Mouse (Mus musculus) activated CD4-positive, CD25-positive, alpha-beta regulatory T cell (primary cell): ENCODE data around the gene Olfr458. TPM values are rescaled to one million over a fixed set of nuclear protein-coding genes. Genes with fewer than 3 reads are reported as not detected.

Experiments
- polyA plus RNA-seq, 2 experiments: library from polyadenylated mRNA; unstranded; fragments of 100-300 nt; shearing (Covaris generic); gene quantifications; one replicate each; pipeline ENCODE4 v1.2.1; 2017

The Olfr458 gene
- not detected for polyA plus RNA-seq

GRCm38 (mm10) chr6:42465096-42465495, at the start of gene Olfr458:
Gene Olfr458 (minus strand): TSS chr6:42465196.

GRCm38 (mm10) chr6:42487114-42487513, 22.1 kb upstream of the Olfr458 start, which contains the start of gene Olfr456:
Gene Olfr456 (minus strand): TSS chr6:42487214.

GRCm38 (mm10) chr6:42476235-42476634, 11.2 kb upstream of the Olfr458 start, which contains the start of gene Olfr457:
Gene Olfr457 (minus strand): TSS chr6:42476335.

GRCm38 (mm10) chr6:42434446-42434845, 30.6 kb downstream of the Olfr458 start, which contains the start of gene Tas2r126:
Gene Tas2r126 (plus strand): TSS chr6:42434535.

Other genes with a start within 250 kb of the Olfr458 start
- gene Tas2r144, start 249.9 kb downstream of the Olfr458 start, polyA plus RNA-seq: not detected
- gene Gstk1, start 219.3 kb downstream of the Olfr458 start, polyA plus RNA-seq: 1 to 10 TPM; 4.1 to 5.6 TPM
- under 1 TPM in 1 of 2 experiments, not detected in 1; 0.25 TPM for gene Tmem139, start 203.2 kb downstream of the Olfr458 start, polyA plus RNA-seq
- gene Casp2, start 200.2 kb downstream of the Olfr458 start, polyA plus RNA-seq: 10 to 100 TPM; 54.8 to 61.9 TPM
- under 1 TPM in 1 of 2 experiments, not detected in 1; 0.14 TPM for gene Clcn1, start 178.5 kb downstream of the Olfr458 start, polyA plus RNA-seq
- gene Fam131b, start 140.6 kb downstream of the Olfr458 start, polyA plus RNA-seq: not detected
- 100 to 1,000 TPM; 131 to 231 TPM for gene Zyx, start 115.6 kb downstream of the Olfr458 start, polyA plus RNA-seq
- under 1 TPM; 0.28 to 0.43 TPM for gene Epha1, start 91.9 kb downstream of the Olfr458 start, polyA plus RNA-seq
- gene Tas2r143, start 65.0 kb downstream of the Olfr458 start, polyA plus RNA-seq: not detected
- gene Tas2r135, start 59.8 kb downstream of the Olfr458 start, polyA plus RNA-seq: not detected
- gene Tas2r126, start 30.7 kb downstream of the Olfr458 start, polyA plus RNA-seq: not detected
- gene Olfr457, start 11.1 kb upstream of the Olfr458 start, polyA plus RNA-seq: under 1 TPM in 1 of 2 experiments, not detected in 1; 0.14 TPM
- not detected for gene Olfr456, start 22.0 kb upstream of the Olfr458 start, polyA plus RNA-seq
- gene Olfr455, start 82.4 kb upstream of the Olfr458 start, polyA plus RNA-seq: under 1 TPM in 1 of 2 experiments, not detected in 1; 0.28 TPM
- gene Tcaf3, start 132.5 kb upstream of the Olfr458 start, polyA plus RNA-seq: not detected
- under 1 TPM in 1 of 2 experiments, not detected in 1; 0.32 TPM for gene Tcaf2, start 180.1 kb upstream of the Olfr458 start, polyA plus RNA-seq
- under 1 TPM in 1 of 2 experiments, not detected in 1; 0.28 TPM for gene Tcaf1, start 244.9 kb upstream of the Olfr458 start, polyA plus RNA-seq